Mouse (Mus musculus) lung, postnatal 0 days (tissue): ENCODE measurements around the gene Col4a3.

Experiments
- CTCF ChIP-seq: IDR thresholded peaks from 2 replicates; pipeline ENCODE4 v1.5.1; 2016; ENCODE audit warnings: antibody characterized with exemption, mild to moderate bottlenecking
- EP300 ChIP-seq: IDR thresholded peaks from 2 replicates; pipeline ENCODE4 v1.6.1; 2016; ENCODE audit warnings: antibody characterized with exemption, mild to moderate bottlenecking, control low read depth

DNA sequence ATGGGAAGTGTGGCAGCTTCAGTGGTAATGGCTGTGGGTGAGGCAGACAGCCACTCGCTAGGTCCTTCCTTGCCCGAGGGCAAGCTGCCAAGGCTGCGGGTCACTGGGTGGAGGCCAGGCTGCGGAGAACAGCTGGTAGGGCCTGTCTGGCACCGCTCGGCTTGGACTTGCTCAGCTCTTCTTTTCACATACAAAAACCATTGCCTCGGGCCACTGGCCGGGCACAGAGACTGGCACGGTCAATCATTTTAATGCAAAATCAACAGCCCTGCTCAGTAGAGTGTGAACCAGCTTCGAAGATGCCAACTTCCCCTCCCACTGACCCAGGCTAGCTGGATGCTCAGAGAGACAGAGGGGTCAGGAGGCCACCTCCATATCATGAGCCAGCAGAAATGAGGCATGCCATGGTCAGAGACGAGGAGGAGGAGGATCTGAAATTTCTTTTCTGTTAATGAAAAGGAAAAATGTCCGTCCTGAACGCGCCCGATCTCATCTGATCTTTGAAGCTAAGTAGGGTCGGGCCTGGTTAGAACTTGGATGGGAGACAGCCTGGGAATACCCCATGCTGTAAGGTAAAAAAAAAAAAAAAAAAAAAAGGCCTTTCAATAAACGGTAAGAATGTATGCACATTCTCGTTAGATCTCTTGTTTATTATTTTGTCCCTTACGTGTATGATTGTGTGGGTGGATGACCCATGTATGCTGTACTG lies 48.0 kb downstream of the Col4a3 start:
- no peak for TF ChIP-seq CTCF
- no peak for TF ChIP-seq EP300
